Mouse (Mus musculus): ENCODE measurements at regions not wholly inside any gene's neighbourhood (a gene's known extent, or its start where the extent isn't known, plus 50 kb on each side); places are given as distances from the start of the nearest gene placed in this dataset.

- Histone ChIP-seq H3K4me3 (ENCODE audit: control insufficient read depth in 1 of 2, insufficient read depth in 1 of 2, low read depth in 2 of 2, low read length in 2 of 2) (no peak overlapping the region), H3K27ac (ENCODE audit: control insufficient read depth, low read depth, low read length) (no peak overlapping the region), H3K9ac (ENCODE audit: control insufficient read depth, low read depth, low read length, poor library complexity, severe bottlenecking) (no peak overlapping the region), H3K4me1 (ENCODE audit: control insufficient read depth in 1 of 2, insufficient read depth in 2 of 2, low read length in 2 of 2) (no peaks in the 10 kb centered on the region), H3K79me2 (ENCODE audit: control insufficient read depth, insufficient read depth, low read length, poor library complexity) (no peaks in the 10 kb centered on the region), H3K27me3 (ENCODE audit: control insufficient read depth in 1 of 2, insufficient read depth in 2 of 2, low read length in 2 of 2) (no peaks in the 10 kb centered on the region), H3K36me3 (ENCODE audit: control insufficient read depth in 1 of 2, insufficient read depth in 2 of 2, low read length in 2 of 2) (no peaks in the 10 kb centered on the region), H3K9me3 (replicated peaks; ENCODE audit: insufficient read depth, low read length) (no peaks in the 10 kb centered on the region)
- TF ChIP-seq MEF2A (IDR thresholded peaks at IDR 0.05; ENCODE audit: extremely low read depth, insufficient replicate concordance, low read depth, low read length, poor library complexity, severe bottlenecking): no peak
- no peak for TF ChIP-seq ELF1 (IDR thresholded peaks at IDR 0.05; ENCODE audit: low read depth, low read length)
- no peak for TF ChIP-seq RCOR1 (IDR thresholded peaks at IDR 0.05; ENCODE audit: low read depth, low read length)
- TF ChIP-seq CTCF (IDR thresholded peaks at IDR 0.05 in 2 of 3, conservative IDR thresholded peaks at IDR 0.05 in 1 of 3; ENCODE audit: control insufficient read depth in 1 of 3, insufficient read depth in 1 of 3, low read depth in 2 of 3, low read length in 3 of 3, poor library complexity in 1 of 3, severe bottlenecking in 1 of 3): no peak
- DNase-seq (ENCODE audit: low read depth, low spot score): no peak
Measured at GRCm38 (mm10) chr9:84278731-84279130, 353.8 kb downstream of the Bckdhb start.

GRCm38 (mm10) chr9:84280898-84281297 lies 356.0 kb downstream of the Bckdhb start:
- H3K27ac ChIP-seq (ENCODE audit: control insufficient read depth, low read depth, low read length): no peak overlapping the region
- no peaks in the 10 kb centered on the region for H3K27me3 ChIP-seq (ENCODE audit: control insufficient read depth in 1 of 2, insufficient read depth in 2 of 2, low read length in 2 of 2)
- no peak for TF ChIP-seq TBP (IDR thresholded peaks at IDR 0.05; ENCODE audit: low read depth, low read length)
- TF ChIP-seq TCF12 (IDR thresholded peaks at IDR 0.05; ENCODE audit: low read depth, low read length): no peak
- no peak overlapping the region for H3K4me3 ChIP-seq (ENCODE audit: control insufficient read depth in 1 of 2, insufficient read depth in 1 of 2, low read depth in 2 of 2, low read length in 2 of 2)
- no peaks in the 10 kb centered on the region for H3K4me1 ChIP-seq (ENCODE audit: control insufficient read depth in 1 of 2, insufficient read depth in 2 of 2, low read length in 2 of 2)
- H3K9ac ChIP-seq (ENCODE audit: control insufficient read depth, low read depth, low read length, poor library complexity, severe bottlenecking): no peak overlapping the region
- no peaks in the 10 kb centered on the region for H3K9me3 ChIP-seq (replicated peaks; ENCODE audit: insufficient read depth, low read length)
- H3K79me2 ChIP-seq (ENCODE audit: control insufficient read depth, insufficient read depth, low read length, poor library complexity): no peaks in the 10 kb centered on the region
- no peaks in the 10 kb centered on the region for H3K36me3 ChIP-seq (ENCODE audit: control insufficient read depth in 1 of 2, insufficient read depth in 2 of 2, low read length in 2 of 2)
- no peak for DNase-seq (ENCODE audit: low read depth, low spot score)

GRCm38 (mm10) chr9:84281610-84282009 lies 356.7 kb downstream of the Bckdhb start:
- no peaks in the 10 kb centered on the region for H3K27me3 ChIP-seq (ENCODE audit: control insufficient read depth in 1 of 2, insufficient read depth in 2 of 2, low read length in 2 of 2)
- no peaks in the 10 kb centered on the region for H3K36me3 ChIP-seq (ENCODE audit: control insufficient read depth in 1 of 2, insufficient read depth in 2 of 2, low read length in 2 of 2)
- no peak overlapping the region for H3K4me3 ChIP-seq (ENCODE audit: control insufficient read depth in 1 of 2, insufficient read depth in 1 of 2, low read depth in 2 of 2, low read length in 2 of 2)
- TF ChIP-seq MYB (IDR thresholded peaks at IDR 0.05; ENCODE audit: low read depth, low read length) (no peak), CHD1 (IDR thresholded peaks at IDR 0.05; ENCODE audit: low read depth, low read length) (no peak), RCOR1 (IDR thresholded peaks at IDR 0.05; ENCODE audit: low read depth, low read length) (no peak), UBTF (IDR thresholded peaks at IDR 0.05; ENCODE audit: borderline replicate concordance, insufficient read depth, low read depth, low read length) (no peak), ETS1 (IDR thresholded peaks at IDR 0.05; ENCODE audit: low read depth, low read length) (no peak), ELF1 (IDR thresholded peaks at IDR 0.05; ENCODE audit: low read depth, low read length) (no peak), ZC3H11A (IDR thresholded peaks at IDR 0.05; ENCODE audit: low read depth, low read length) (no peak), POLR2AphosphoS5 (IDR thresholded peaks at IDR 0.05; ENCODE audit: borderline replicate concordance, low read depth, low read length) (no peak), RAD21 (IDR thresholded peaks at IDR 0.05; ENCODE audit: low read depth, low read length) (no peak), MXI1 (IDR thresholded peaks at IDR 0.05; ENCODE audit: low read depth, low read length) (no peak)
- no peaks in the 10 kb centered on the region for H3K79me2 ChIP-seq (ENCODE audit: control insufficient read depth, insufficient read depth, low read length, poor library complexity)
- no peaks in the 10 kb centered on the region for H3K9me3 ChIP-seq (replicated peaks; ENCODE audit: insufficient read depth, low read length)
- no peak overlapping the region for H3K9ac ChIP-seq (ENCODE audit: control insufficient read depth, low read depth, low read length, poor library complexity, severe bottlenecking)
- no peaks in the 10 kb centered on the region for H3K4me1 ChIP-seq (ENCODE audit: control insufficient read depth in 1 of 2, insufficient read depth in 2 of 2, low read length in 2 of 2)
- no peak for DNase-seq (ENCODE audit: low read depth, low spot score)
- no peak overlapping the region for H3K27ac ChIP-seq (ENCODE audit: control insufficient read depth, low read depth, low read length)
